Mouse (Mus musculus) layer of hippocampus, adult 2 months (tissue): ENCODE measurements around the gene Sipa1l2. TPM values are rescaled to one million over a fixed set of nuclear protein-coding genes. Genes with fewer than 3 reads are reported as not detected.
"Not testable (repeated sequence)": the region's sequence is repeated elsewhere in the genome, so short reads cannot be mapped to it uniquely, and the experiment has no call there.

Experiments used
- DNase-seq, 2 experiments: peaks; one replicate each; pipeline ENCODE4 v3.0.0; 2022; ENCODE audit warnings: low spot score in 2 of 2
- H3K27ac ChIP-seq: fragments of 200-600 bp; 2 replicates; pipeline ENCODE4 v1.8.1; 2022
- H3K4me3 ChIP-seq: fragments of 200-600 bp; 2 replicates; pipeline ENCODE4 v1.8.1; 2022; ENCODE audit warnings: mild to moderate bottlenecking
- CTCF ChIP-seq: fragments of 200-600 bp; conservative IDR thresholded peaks from 2 replicates; pipeline ENCODE4 v1.8.1; 2022; ENCODE audit warnings: antibody characterized with exemption, mild to moderate bottlenecking, moderate library complexity
- total RNA-seq, 2 experiments: library from RNA; stranded (reverse); gene quantifications; 2 replicates each; pipeline ENCODE4 v1.2.3; 2021

Gene Sipa1l2
- total RNA-seq, 2 experiments from 2014 or later = 69.5 to 72.1 TPM

DNA sequence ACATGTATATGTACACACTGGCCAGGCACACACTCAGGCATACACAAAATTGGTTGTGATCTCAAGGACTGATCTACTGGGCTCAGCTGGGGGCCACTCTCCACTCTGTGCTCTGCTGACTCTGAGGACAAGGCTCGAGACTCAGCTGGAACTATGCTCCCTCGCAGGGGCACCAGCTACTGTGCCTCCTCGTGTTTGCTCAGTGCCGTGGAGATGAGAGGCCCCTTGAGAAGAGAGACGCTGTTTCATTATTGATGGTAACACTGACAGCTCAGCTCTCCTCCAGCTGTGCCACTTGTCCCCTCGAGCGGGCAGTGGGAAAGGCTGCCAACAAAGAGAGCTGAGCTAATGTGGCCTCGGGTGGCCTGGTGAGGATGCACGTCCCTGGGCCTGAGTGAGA, 161.9 kb downstream of the Sipa1l2 start:
- no peak for TF ChIP-seq CTCF
- no peak for DNase-seq
- H3K4me3 ChIP-seq = no peak overlapping the region
- H3K27ac ChIP-seq = 0 out of 2 replicates have a peak overlapping the region, but pooled peaks have one; percentile 14

GRCm38 (mm10) chr8:125406453-125406852, 163.2 kb downstream of the Sipa1l2 start:
- no peak for TF ChIP-seq CTCF
- Histone ChIP-seq H3K27ac (no peak overlapping the region), H3K4me3 (no peak overlapping the region)
- DNase-seq = no peak

GRCm38 (mm10) chr8:125401350-125401749, 168.3 kb downstream of the Sipa1l2 start:
- DNase-seq = no peak
- no peak overlapping the region for H3K27ac ChIP-seq
- no peak for TF ChIP-seq CTCF
- H3K4me3 ChIP-seq = no peak overlapping the region

- no peak overlapping the region for H3K4me3 ChIP-seq
- no peak for TF ChIP-seq CTCF
- no peak overlapping the region for H3K27ac ChIP-seq
- DNase-seq = no peak
These were observed 171.6 kb downstream of the Sipa1l2 start for GRCm38 (mm10) chr8:125397981-125398380.

GRCm38 (mm10) chr8:125395682-125396081, 173.9 kb downstream of the Sipa1l2 start:
- DNase-seq, H3K27ac ChIP-seq, H3K4me3 ChIP-seq: not testable (repeated sequence)

DNA sequence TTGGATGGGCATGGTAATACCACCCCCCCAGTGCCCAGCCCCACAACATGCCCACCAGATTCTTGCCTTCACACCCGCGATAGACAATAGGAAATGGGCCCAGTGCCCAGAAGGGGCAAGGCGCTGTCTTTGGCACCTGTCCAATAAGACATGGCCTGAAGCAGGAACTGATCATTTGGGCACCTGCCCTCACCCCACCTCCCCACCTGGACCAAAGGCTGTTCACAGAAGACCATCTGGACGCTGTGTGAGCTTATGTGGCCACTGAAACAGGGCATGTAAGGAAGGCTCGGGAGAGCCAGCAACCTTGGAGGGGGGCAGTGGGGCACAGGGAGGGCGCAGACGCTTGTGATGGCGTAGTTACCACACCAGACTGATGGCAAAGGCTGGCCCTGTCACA, 174.6 kb downstream of the Sipa1l2 start:
- no peak for DNase-seq
- Histone ChIP-seq H3K4me3 (no peak overlapping the region), H3K27ac (no peak overlapping the region)
- no peak for TF ChIP-seq CTCF

DNA sequence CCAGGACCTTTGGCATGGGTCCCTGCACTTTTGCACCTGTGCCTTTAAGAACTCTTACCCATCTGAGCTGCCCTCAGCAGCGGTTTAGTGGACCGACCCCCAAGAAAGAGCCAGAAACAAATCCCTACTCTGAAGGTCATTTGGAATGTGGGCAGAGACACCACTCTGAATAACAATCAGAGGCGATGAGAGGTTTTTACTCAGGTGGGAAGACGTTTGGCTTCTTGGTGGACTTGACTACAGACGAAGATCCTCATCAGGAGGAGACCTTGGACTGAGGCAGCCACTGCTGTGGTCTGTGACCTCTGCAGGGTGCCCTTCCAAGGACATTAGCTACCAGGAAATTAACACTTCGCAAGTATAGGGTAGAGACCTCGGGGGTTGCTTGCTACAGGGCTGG, 177.9 kb downstream of the Sipa1l2 start:
- H3K27ac ChIP-seq = peak overlapping the region; percentile 82; the same call in 1 of the 2 replicates
- TF ChIP-seq CTCF = no peak
- DNase-seq = no peak
- H3K4me3 ChIP-seq = no peak overlapping the region

DNA sequence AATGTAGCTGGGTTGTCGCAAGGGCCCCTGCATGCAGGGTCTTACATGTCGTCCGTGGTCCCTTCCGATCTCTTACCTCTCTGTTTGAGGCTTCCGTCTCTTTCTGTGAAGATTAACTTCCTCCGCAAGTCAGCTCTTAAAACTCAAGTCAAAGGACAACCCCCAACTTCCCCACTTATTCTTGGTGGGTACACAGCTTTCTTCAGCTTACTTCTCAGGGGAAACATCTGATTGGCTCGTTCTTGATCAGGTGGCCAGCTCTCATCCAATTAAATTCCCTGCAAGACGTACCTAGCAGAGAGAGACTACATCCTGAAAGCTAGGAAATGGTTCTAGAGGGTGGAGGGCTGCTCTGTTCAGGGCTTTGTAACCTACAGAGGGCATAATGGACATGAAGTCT, 178.3 kb downstream of the Sipa1l2 start:
- H3K4me3 ChIP-seq = no peak overlapping the region
- H3K27ac ChIP-seq = peak overlapping the region; percentile 82
- TF ChIP-seq CTCF = no peak
- no peak for DNase-seq

DNA sequence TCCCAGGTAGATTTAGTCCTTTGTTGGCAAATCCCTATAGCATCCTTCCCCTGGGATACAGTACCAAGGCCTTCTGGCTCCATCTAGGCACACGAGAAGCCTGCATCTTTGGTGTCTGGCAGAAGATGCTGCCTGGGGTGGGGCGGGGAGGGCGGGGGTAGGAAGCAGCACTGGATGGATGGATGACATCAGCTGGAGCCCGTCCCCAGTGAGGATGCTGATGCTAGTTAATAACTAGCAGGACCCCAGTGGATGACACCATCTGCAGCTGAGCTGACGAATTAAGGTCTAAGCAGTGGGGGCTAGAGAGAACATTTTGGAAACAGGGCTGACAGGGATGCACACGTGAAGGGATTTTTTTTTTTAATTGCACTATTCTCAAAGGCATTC, 179.1 kb downstream of the Sipa1l2 start:
- H3K4me3 ChIP-seq = no peak overlapping the region
- no peak for TF ChIP-seq CTCF
- peak overlapping the region; percentile 82 for H3K27ac ChIP-seq
- DNase-seq = no peak

GRCm38 (mm10) chr8:125389756-125390505, 179.7 kb downstream of the Sipa1l2 start:
- TF ChIP-seq CTCF = no peak
- H3K27ac ChIP-seq = peak overlapping the region; percentile 82
- DNase-seq = peak; percentile 74 to 86
- no peak overlapping the region for H3K4me3 ChIP-seq

GRCm38 (mm10) chr8:125389280-125389679, 180.3 kb downstream of the Sipa1l2 start:
- H3K4me3 ChIP-seq = no peak overlapping the region
- H3K27ac ChIP-seq = peak overlapping the region; percentile 82
- DNase-seq = peak in 1 of 2 experiments; percentile 32
- no peak for TF ChIP-seq CTCF

- H3K27ac ChIP-seq = peak overlapping the region; percentile 82
- TF ChIP-seq CTCF = no peak
- no peak for DNase-seq
- H3K4me3 ChIP-seq = no peak overlapping the region
These were observed 181.0 kb downstream of the Sipa1l2 start for GRCm38 (mm10) chr8:125388404-125389180.

GRCm38 (mm10) chr8:125385519-125386150, 184.0 kb downstream of the Sipa1l2 start:
- peak; percentile 82 to 91 for DNase-seq
- TF ChIP-seq CTCF = no peak
- H3K27ac ChIP-seq = peak overlapping the region; percentile 89
- no peak overlapping the region for H3K4me3 ChIP-seq
